In the genomic region with DNA sequence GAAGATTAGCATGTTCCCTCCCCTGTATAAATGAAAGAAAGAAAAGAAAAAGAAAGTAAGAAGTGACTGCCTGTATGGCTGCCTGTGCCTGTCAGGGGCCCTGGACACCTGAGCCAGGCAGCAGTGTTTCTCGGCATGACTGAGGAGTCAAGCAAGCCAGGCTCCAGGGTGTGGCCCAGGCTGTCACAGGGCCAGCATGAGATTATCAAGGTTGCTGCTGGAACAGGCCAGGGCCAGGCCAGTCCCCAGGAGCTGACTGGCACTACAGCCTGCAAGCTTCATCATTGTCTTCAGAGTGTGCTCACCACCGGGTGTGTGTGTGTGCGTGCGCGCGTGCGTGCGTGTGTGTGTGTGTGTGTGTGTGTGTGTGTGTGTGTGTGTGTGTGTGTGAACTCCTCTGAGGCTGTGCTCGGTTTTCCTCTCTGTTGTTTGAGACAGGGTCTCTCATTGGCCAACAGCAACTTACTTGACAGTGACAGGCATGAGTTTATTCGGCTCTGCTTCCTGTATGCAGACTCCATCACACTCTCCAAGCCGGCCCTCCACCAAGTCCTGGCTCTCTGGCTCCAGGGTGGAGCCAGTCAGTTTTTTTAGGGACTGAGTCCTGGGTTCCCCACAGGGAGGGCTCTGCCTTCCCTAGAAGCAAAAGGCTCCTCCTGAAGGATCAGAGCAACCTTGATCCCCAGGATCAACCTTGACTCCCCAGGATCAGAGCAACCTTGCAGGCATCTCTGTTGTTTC, we compare ENCODE assay signal across 8 mouse cellular contexts. TPM values are rescaled to one million over a fixed set of nuclear protein-coding genes. Genes with fewer than 3 reads are reported as not detected.
A peak's percentile ranks its signal among the peaks of the same experiment; 100 is the strongest.
DNase-seq lines count a peak whose midpoint lies in the region; ATAC-seq lines count a peak whose summit lies in the region.

No protein-coding gene starts in this region.

- H3K27ac ChIP-seq in kidney, embryonic 15.5 days, result peak overlapping the region; percentile 59
- H3K27ac ChIP-seq in heart, embryonic 13.5 days (replicated peaks), result peak overlapping the region; percentile 69
- H3K27ac ChIP-seq in liver, embryonic 16.5 days (ENCODE audit: low read length), result peak overlapping the region; percentile 51

- no peak overlapping the region for H3K4me2 ChIP-seq in kidney, embryonic 15.5 days
- H3K4me2 ChIP-seq in heart, embryonic 13.5 days, result peak overlapping the region; percentile 30; the same call in 1 of the 2 replicates
- peak overlapping the region; percentile 32 for H3K4me2 ChIP-seq in liver, embryonic 16.5 days (ENCODE audit: low read depth, low read length)

- no peak for ATAC-seq in kidney, embryonic 15.5 days (replicated peaks; ENCODE audit: low FRiP score)
- ATAC-seq in heart, embryonic 13.5 days (ENCODE audit: extremely low read depth, insufficient number of reproducible peaks, low FRiP score, low TSS enrichment), result no peak
- ATAC-seq in liver, embryonic 16.5 days (ENCODE audit: low read depth), result peak; percentile 51
- ATAC-seq in frontal cortex, adult (ENCODE audit: low TSS enrichment), result no peak

- 56% methylated on average over 11 of the region's 11 CpGs for WGBS in kidney, embryonic 15.5 days
- WGBS in heart, embryonic 13.5 days, result 41% methylated on average over 11 of the region's 11 CpGs
- WGBS in liver, embryonic 16.5 days (ENCODE audit: insufficient replicate concordance), result 50% methylated on average over 11 of the region's 11 CpGs

- H3K4me1 ChIP-seq in kidney, embryonic 15.5 days, result peaks cover 64% of the 10 kb centered on the region
- peaks cover 68% of the 10 kb centered on the region for H3K4me1 ChIP-seq in heart, embryonic 13.5 days
- H3K4me1 ChIP-seq in liver, embryonic 16.5 days (ENCODE audit: control insufficient read depth, low read depth, low read length), result peaks cover 57% of the 10 kb centered on the region

- H3K4me3 ChIP-seq in kidney, embryonic 15.5 days (replicated peaks), result no peak overlapping the region
- no peak overlapping the region for H3K4me3 ChIP-seq in heart, embryonic 13.5 days
- no peak overlapping the region for H3K4me3 ChIP-seq in liver, embryonic 16.5 days (ENCODE audit: low read depth, low read length)

- H3K36me3 ChIP-seq in kidney, embryonic 15.5 days, result peaks cover 15% of the 10 kb centered on the region
- peaks cover 14% of the 10 kb centered on the region for H3K36me3 ChIP-seq in heart, embryonic 13.5 days
- no peaks in the 10 kb centered on the region; the same call in 1 of the 2 replicates for H3K36me3 ChIP-seq in liver, embryonic 16.5 days (ENCODE audit: control insufficient read depth, insufficient read depth)

- H3K9ac ChIP-seq in kidney, embryonic 15.5 days, result no peak overlapping the region
- peak overlapping the region; percentile 63 for H3K9ac ChIP-seq in heart, embryonic 13.5 days
- no peak overlapping the region; the same call in 1 of the 2 replicates for H3K9ac ChIP-seq in liver, embryonic 16.5 days (ENCODE audit: low read depth, low read length)

- H3K9me3 ChIP-seq in kidney, embryonic 15.5 days (replicated peaks), result no peaks in the 10 kb centered on the region
- H3K9me3 ChIP-seq in heart, embryonic 13.5 days, result no peaks in the 10 kb centered on the region
- H3K9me3 ChIP-seq in liver, embryonic 16.5 days (replicated peaks; ENCODE audit: control insufficient read depth, low read length), result no peaks in the 10 kb centered on the region

- no peak for DNase-seq in kidney, postnatal 10 days
- DNase-seq in adrenal gland, postnatal 10 days, result peak; percentile 75
- no peak for DNase-seq in right cerebral cortex, adult 18-20 months
- no peak for DNase-seq in layer of hippocampus, adult 18-20 months (ENCODE audit: low spot score in 2 of 2)

- H3K27me3 ChIP-seq in kidney, embryonic 15.5 days, result no peaks in the 10 kb centered on the region
- H3K27me3 ChIP-seq in heart, embryonic 13.5 days (replicated peaks), result no peaks in the 10 kb centered on the region
- H3K27me3 ChIP-seq in liver, embryonic 16.5 days (ENCODE audit: control insufficient read depth, insufficient read depth, low read depth, low read length), result no peaks in the 10 kb centered on the region

RNA-seq across cellular contexts. Expression of gene Ap5z1, which starts 18.8 kb away (rescaled TPM):
- polyA plus RNA-seq in kidney, embryonic 15.5 days (2015; fragmentation: Nextera tagmentation; extraction: Ambion mirVana), result 10.2 and 12.9 TPM in 2 replicates
- total RNA-seq in adrenal gland, postnatal 10 days (2021), result 10 to 100 TPM; 14.0 to 18.9 TPM
- 6.9 and 7.4 TPM in 2 replicates for polyA plus RNA-seq in heart, embryonic 13.5 days (2015; fragmentation: Nextera tagmentation; extraction: Ambion mirVana)
- 4.6 and 5.2 TPM in 2 replicates for polyA plus RNA-seq in liver, embryonic 16.5 days (2015; fragmentation: Nextera tagmentation; extraction: Ambion mirVana)
- 10 to 100 TPM; 21.1 to 23.4 TPM for total RNA-seq in layer of hippocampus, adult 18-20 months (2021)

RNA-seq across cellular contexts. Expression of gene Foxk1, which starts 43.7 kb away (rescaled TPM):
- 6.4 and 7.7 TPM in 2 replicates for polyA plus RNA-seq in kidney, embryonic 15.5 days (2015; fragmentation: Nextera tagmentation; extraction: Ambion mirVana)
- total RNA-seq in adrenal gland, postnatal 10 days (2021), result 10 to 100 TPM; 22.9 to 23.6 TPM
- polyA plus RNA-seq in heart, embryonic 13.5 days (2015; fragmentation: Nextera tagmentation; extraction: Ambion mirVana), result 3.4 and 4.3 TPM in 2 replicates
- polyA plus RNA-seq in liver, embryonic 16.5 days (2015; fragmentation: Nextera tagmentation; extraction: Ambion mirVana), result 0.85 and 0.97 TPM in 2 replicates
- total RNA-seq in layer of hippocampus, adult 18-20 months (2021), result 10 to 100 TPM; 51.1 to 55.3 TPM
